In genomic region chr10:79712029-79712428, GRCm38 (mm10) we compare ENCODE assay signal across 9 mouse cellular contexts. TPM values are rescaled to one million over a fixed set of nuclear protein-coding genes. Genes with fewer than 3 reads are reported as not detected.
DNase-seq lines count a peak whose midpoint lies in the region; ATAC-seq lines count a peak whose summit lies in the region.
"Had no signal": no experiment of that assay in that cellular context is flagged by ENCODE, and none has a peak within 500 bp of the region (broad histone marks: within the 10 kb centered on the region; RNA-seq: fewer than 3 reads in every experiment).

No protein-coding gene starts in this region.

- no peaks in the 10 kb centered on the region for H3K9me3 ChIP-seq in kidney, embryonic 14.5 days (ENCODE audit: control insufficient read depth, low read length)
- no peaks in the 10 kb centered on the region for H3K9me3 ChIP-seq in liver, embryonic 11.5 days (ENCODE audit: control insufficient read depth, low read length)
- H3K9me3 ChIP-seq: limb, embryonic 15.5 days had no signal

- H3K27me3 ChIP-seq in kidney, embryonic 14.5 days (ENCODE audit: control insufficient read depth, insufficient read depth, low read length) = peaks cover 23% of the 10 kb centered on the region
- peaks cover 26% of the 10 kb centered on the region for H3K27me3 ChIP-seq in liver, embryonic 11.5 days (replicated peaks; ENCODE audit: control insufficient read depth, insufficient read depth, low read length)

- H3K27ac ChIP-seq in kidney, embryonic 14.5 days (ENCODE audit: low read depth, low read length) = no peak overlapping the region
- H3K27ac ChIP-seq in liver, embryonic 11.5 days (ENCODE audit: low read depth, low read length) = no peak overlapping the region
- H3K27ac ChIP-seq: limb, embryonic 15.5 days had no signal

- no peak for DNase-seq in kidney, adult 8-10 months
- DNase-seq in A20 (ENCODE audit: low read depth, low spot score) = peak; percentile 71
- DNase-seq in T-cell, adult 2 months (ENCODE audit: low spot score) = peak; percentile 24
- DNase-seq in liver, embryonic 11.5 days (ENCODE audit: low spot score) = no peak
- no peak for DNase-seq in left cerebral cortex, postnatal 14 days (ENCODE audit: low spot score in 2 of 2)
- DNase-seq in adrenal gland, postnatal 25 days = no peak
- no peak for DNase-seq in testis, postnatal 14 days (ENCODE audit: low spot score)

- H3K4me3 ChIP-seq in kidney, embryonic 14.5 days (ENCODE audit: low read length) = no peak overlapping the region
- no peak overlapping the region for H3K4me3 ChIP-seq in liver, embryonic 11.5 days (ENCODE audit: low read depth, low read length)
- H3K4me3 ChIP-seq: limb, embryonic 15.5 days had no signal

- H3K4me1 ChIP-seq in kidney, embryonic 14.5 days (ENCODE audit: control insufficient read depth, insufficient read depth, low read length) = peaks cover 16% of the 10 kb centered on the region
- H3K4me1 ChIP-seq in liver, embryonic 11.5 days (replicated peaks; ENCODE audit: control insufficient read depth, insufficient read depth, low read length) = peaks cover 33% of the 10 kb centered on the region

- intact Hi-C loops in left cerebral cortex, postnatal 14 days (cut with DNase I) = no loop called here

- H3K9ac ChIP-seq in kidney, embryonic 14.5 days (ENCODE audit: low read depth, low read length) = no peak overlapping the region
- no peak overlapping the region for H3K9ac ChIP-seq in liver, embryonic 11.5 days (ENCODE audit: low read depth, low read length)
- H3K9ac ChIP-seq: limb, embryonic 15.5 days had no signal

- no peak overlapping the region for H3K4me2 ChIP-seq in kidney, embryonic 14.5 days (replicated peaks; ENCODE audit: low read depth, low read length)
- H3K4me2 ChIP-seq in liver, embryonic 11.5 days = no peak overlapping the region; the same call in 1 of the 2 replicates
- H3K4me2 ChIP-seq: limb, embryonic 15.5 days had no signal

- peak; percentile 8; the same call in 1 of the 2 replicates for ATAC-seq in kidney, embryonic 14.5 days (ENCODE audit: low FRiP score, low TSS enrichment)
- ATAC-seq in liver, embryonic 11.5 days (replicated peaks; ENCODE audit: low FRiP score) = peak; percentile 23

- peaks cover 44% of the 10 kb centered on the region for H3K36me3 ChIP-seq in kidney, embryonic 14.5 days (ENCODE audit: control insufficient read depth, insufficient read depth, low read length)
- H3K36me3 ChIP-seq in liver, embryonic 11.5 days (ENCODE audit: control insufficient read depth, insufficient read depth, low read length) = peaks cover 41% of the 10 kb centered on the region

- 96% methylated on average over 1 of the region's 1 CpGs for whole genome bisulfite sequencing in kidney, embryonic 14.5 days
- WGBS in liver, embryonic 11.5 days = 86% methylated on average over 1 of the region's 1 CpGs

RNA-seq across cellular contexts. Expression of gene Hcn2, which starts 4.4 kb away (rescaled TPM):
- 0.11 and 0.14 TPM in 2 replicates for polyA plus RNA-seq in kidney, embryonic 14.5 days (2014; fragmentation: Nextera tagmentation; extraction: Ambion mirVana)
- polyA plus RNA-seq in liver, embryonic 11.5 days (2014; fragmentation: Nextera tagmentation; extraction: Ambion mirVana) = not detected in 2 replicates
- 10 to 100 TPM; 93.4 to 99.2 TPM for total RNA-seq in left cerebral cortex, postnatal 14 days (2021)
- total RNA-seq in adrenal gland, postnatal 25 days (2021) = 5.4 and 7.7 TPM in 2 replicates

RNA-seq across cellular contexts. Expression of gene Bsg, which starts 7.7 kb away (rescaled TPM):
- polyA plus RNA-seq in kidney, embryonic 14.5 days (2014; fragmentation: Nextera tagmentation; extraction: Ambion mirVana) = 847 and 943 TPM in 2 replicates
- polyA plus RNA-seq in liver, embryonic 11.5 days (2014; fragmentation: Nextera tagmentation; extraction: Ambion mirVana) = 992 and 1,001 TPM in 2 replicates
- 100 to 1,000 TPM; 785 to 820 TPM for total RNA-seq in left cerebral cortex, postnatal 14 days (2021)
- 522 and 531 TPM in 2 replicates for total RNA-seq in adrenal gland, postnatal 25 days (2021)

RNA-seq across cellular contexts. Expression of gene Gzmm, which starts 23.2 kb away (rescaled TPM):
- 0.54 and 0.61 TPM in 2 replicates for polyA plus RNA-seq in kidney, embryonic 14.5 days (2014; fragmentation: Nextera tagmentation; extraction: Ambion mirVana)
- polyA plus RNA-seq in liver, embryonic 11.5 days (2014; fragmentation: Nextera tagmentation; extraction: Ambion mirVana) = 0.16 and 0.45 TPM in 2 replicates
- 1 to 10 TPM in 1 of 2 experiments, under 1 TPM in 1; 0.81 to 1.6 TPM for total RNA-seq in left cerebral cortex, postnatal 14 days (2021)
- total RNA-seq in adrenal gland, postnatal 25 days (2021) = 1.2 and 1.6 TPM in 2 replicates

RNA-seq across cellular contexts. Expression of gene Cdc34, which starts 30.0 kb away (rescaled TPM):
- polyA plus RNA-seq in kidney, embryonic 14.5 days (2014; fragmentation: Nextera tagmentation; extraction: Ambion mirVana) = 105 and 108 TPM in 2 replicates
- 213 and 236 TPM in 2 replicates for polyA plus RNA-seq in liver, embryonic 11.5 days (2014; fragmentation: Nextera tagmentation; extraction: Ambion mirVana)
- 10 to 100 TPM; 64.2 to 70.3 TPM for total RNA-seq in left cerebral cortex, postnatal 14 days (2021)
- 78.6 and 89.8 TPM in 2 replicates for total RNA-seq in adrenal gland, postnatal 25 days (2021)

RNA-seq across cellular contexts. Expression of gene Polrmt, which starts 34.4 kb away (rescaled TPM):
- 33.2 and 38.9 TPM in 2 replicates for polyA plus RNA-seq in kidney, embryonic 14.5 days (2014; fragmentation: Nextera tagmentation; extraction: Ambion mirVana)
- polyA plus RNA-seq in liver, embryonic 11.5 days (2014; fragmentation: Nextera tagmentation; extraction: Ambion mirVana) = 36.5 and 41.5 TPM in 2 replicates
- 10 to 100 TPM; 43.8 to 45.4 TPM for total RNA-seq in left cerebral cortex, postnatal 14 days (2021)
- total RNA-seq in adrenal gland, postnatal 25 days (2021) = 70.4 and 74.1 TPM in 2 replicates

Comparison
In these comparisons a context has a peak if more than half of its experiments do, and no peak if none do; other contexts are left out.
1. DNase-seq: peak in A20 (single experiment) and T-cell, adult 2 months (single experiment); none in kidney, adult 8-10 months (0 of 2), liver, embryonic 11.5 days (single experiment), left cerebral cortex, postnatal 14 days (0 of 2), adrenal gland, postnatal 25 days (single experiment) and testis, postnatal 14 days (single experiment).
2. RNA of gene Hcn2, which starts 4.4 kb away (total RNA-seq): 93.4 to 99.2 TPM in left cerebral cortex, postnatal 14 days; 5.4 to 7.7 TPM in adrenal gland, postnatal 25 days; every median in the first group is over 10 times any median in the second.